Mouse (Mus musculus): ENCODE data around the gene Rpgrip1. TPM values are rescaled to one million over a fixed set of nuclear protein-coding genes. Genes with fewer than 3 reads are reported as not detected.

Rpgrip1 gene
- polyA plus RNA-seq, 1 experiment from 2014 or later = 59.8 TPM

DNA sequence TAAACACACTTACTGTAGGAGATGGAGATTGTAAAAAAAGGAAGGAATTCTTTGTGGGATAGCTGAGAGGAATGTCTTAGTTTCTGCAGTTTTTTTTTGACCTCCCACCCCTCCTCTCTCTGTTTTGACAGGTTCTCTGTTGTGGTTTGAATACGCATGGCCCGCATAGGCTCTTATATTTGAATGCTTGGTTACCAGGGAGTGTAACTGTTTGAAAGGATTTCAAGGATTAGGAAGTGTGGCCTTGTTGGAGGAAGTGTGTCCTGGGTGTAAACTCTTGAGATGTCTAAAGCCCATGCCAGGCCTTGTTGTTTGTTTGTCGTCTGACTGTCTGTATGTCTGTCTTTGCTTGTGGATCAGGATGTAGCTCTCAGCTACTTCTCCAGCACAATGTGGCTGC lies 42.1 kb downstream of the Rpgrip1 start:
- Histone ChIP-seq H3K36me3 (no peaks in the 10 kb centered on the region), H3K9ac (no peak overlapping the region), H3K4me2 (replicated peaks) (no peak overlapping the region), H3K27me3 (no peaks in the 10 kb centered on the region), H3K27ac (replicated peaks) (no peak overlapping the region), H3K4me1 (no peaks in the 10 kb centered on the region), H3K4me3 (replicated peaks) (no peak overlapping the region), H3K9me3 (replicated peaks) (no peaks in the 10 kb centered on the region)
- WGBS = 32% methylated on average over 3 of the region's 3 CpGs
- ATAC-seq (ENCODE audit: insufficient number of reproducible peaks, low FRiP score, low TSS enrichment, low read depth) = no peak

DNA sequence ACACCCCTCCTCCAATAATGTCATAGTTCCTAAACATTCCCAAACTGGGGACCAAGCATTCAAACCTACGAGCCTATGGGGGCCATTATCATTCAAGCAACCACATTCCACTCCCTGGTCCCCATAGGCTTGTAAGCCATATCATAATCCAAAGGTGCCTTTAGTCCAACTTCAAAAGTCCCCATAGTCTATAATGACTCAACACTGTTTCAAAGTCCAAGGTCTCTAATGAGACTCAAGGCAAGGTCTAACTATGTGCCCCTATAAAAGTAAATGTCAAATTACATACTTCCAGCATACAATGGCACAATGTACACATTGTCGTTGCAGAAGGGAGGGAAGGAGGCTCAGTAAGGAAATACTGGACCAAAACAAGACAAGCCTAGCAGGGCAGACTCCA lies 44.5 kb downstream of the Rpgrip1 start:
- no peak overlapping the region for H3K4me2 ChIP-seq (replicated peaks)
- 88% methylated on average over 2 of the region's 2 CpGs for WGBS
- H3K4me3 ChIP-seq (replicated peaks) = no peak overlapping the region
- H3K27ac ChIP-seq (replicated peaks) = no peak overlapping the region
- H3K9me3 ChIP-seq (replicated peaks) = no peaks in the 10 kb centered on the region
- no peak overlapping the region for H3K9ac ChIP-seq
- no peaks in the 10 kb centered on the region for H3K27me3 ChIP-seq
- no peaks in the 10 kb centered on the region for H3K4me1 ChIP-seq
- no peak for ATAC-seq (ENCODE audit: insufficient number of reproducible peaks, low FRiP score, low TSS enrichment, low read depth)
- H3K36me3 ChIP-seq = peaks cover 20% of the 10 kb centered on the region

DNA sequence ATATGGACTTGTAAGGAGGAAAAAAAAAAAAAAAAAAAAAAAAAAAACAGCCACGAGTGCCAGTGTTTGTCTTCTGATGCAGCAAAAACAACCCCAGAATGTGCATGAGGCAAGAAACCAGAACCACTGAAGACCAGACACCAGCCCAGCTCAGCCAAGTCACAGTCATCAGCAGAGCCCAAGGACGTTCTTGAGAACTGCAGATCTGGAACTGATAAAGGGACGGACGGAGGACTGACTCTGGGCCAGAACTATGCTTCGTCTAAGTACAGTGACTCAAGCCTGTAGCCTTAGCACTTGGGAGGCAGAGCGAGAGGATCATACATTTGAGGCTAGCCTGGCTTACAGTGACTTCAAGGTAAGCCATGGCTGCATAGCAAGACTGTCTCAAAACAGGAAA lies 50.4 kb downstream of the Rpgrip1 start:
- peaks cover 71% of the 10 kb centered on the region for H3K36me3 ChIP-seq
- H3K4me1 ChIP-seq = no peaks in the 10 kb centered on the region
- H3K4me2 ChIP-seq (replicated peaks) = no peak overlapping the region
- no peak overlapping the region for H3K9ac ChIP-seq
- 76% methylated on average over 6 of the region's 6 CpGs for WGBS
- no peak overlapping the region for H3K4me3 ChIP-seq (replicated peaks)
- ATAC-seq (ENCODE audit: insufficient number of reproducible peaks, low FRiP score, low TSS enrichment, low read depth) = no peak
- no peak overlapping the region for H3K27ac ChIP-seq (replicated peaks)
- H3K9me3 ChIP-seq (replicated peaks) = no peaks in the 10 kb centered on the region
- no peaks in the 10 kb centered on the region for H3K27me3 ChIP-seq

DNA sequence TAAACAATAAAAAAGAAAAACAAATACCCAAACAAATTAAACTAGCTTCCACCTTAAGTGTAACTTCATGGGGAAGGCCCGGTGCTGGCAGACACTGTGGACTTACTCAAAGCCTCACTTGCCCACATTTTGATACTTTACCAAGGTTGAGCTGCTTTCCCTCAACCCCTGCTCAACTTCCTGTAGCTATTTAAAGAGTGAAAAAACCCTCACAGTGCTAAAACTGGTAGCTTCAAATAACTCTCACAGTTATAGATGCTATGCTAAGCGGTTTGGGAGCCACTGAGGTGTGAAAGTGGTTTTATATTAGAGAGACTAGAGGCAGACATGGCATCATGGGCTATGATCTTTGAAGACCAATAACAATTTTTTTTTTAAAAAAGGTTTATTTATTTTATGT lies 56.1 kb downstream of the Rpgrip1 start:
- Histone ChIP-seq H3K9ac (no peak overlapping the region), H3K9me3 (replicated peaks) (no peaks in the 10 kb centered on the region), H3K4me3 (replicated peaks) (no peak overlapping the region), H3K27me3 (no peaks in the 10 kb centered on the region), H3K4me2 (replicated peaks) (no peak overlapping the region), H3K36me3 (peaks cover 60% of the 10 kb centered on the region), H3K27ac (replicated peaks) (no peak overlapping the region), H3K4me1 (no peaks in the 10 kb centered on the region)
- 88% methylated on average over 2 of the region's 2 CpGs for WGBS
- no peak for ATAC-seq (ENCODE audit: insufficient number of reproducible peaks, low FRiP score, low TSS enrichment, low read depth)

DNA sequence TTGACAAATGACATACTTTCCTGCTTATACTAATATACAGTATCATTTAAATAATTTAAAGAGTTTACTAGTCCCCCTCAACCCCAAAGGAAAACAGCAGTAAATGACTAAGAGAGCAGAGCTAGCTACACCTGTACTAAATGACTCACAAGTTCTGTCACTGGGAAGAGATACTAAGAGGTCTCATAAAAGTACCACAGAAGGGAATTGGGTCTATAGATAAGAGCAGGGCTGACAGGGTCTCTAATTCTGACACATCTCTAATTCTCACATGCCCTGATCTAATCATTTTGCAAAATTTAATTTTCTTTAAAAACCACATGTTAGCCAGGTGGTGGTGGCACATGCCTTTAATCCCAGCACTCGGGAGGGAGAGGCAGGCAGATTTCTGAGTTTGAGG lies 78.3 kb downstream of the Rpgrip1 start:
- H3K4me1 ChIP-seq = no peaks in the 10 kb centered on the region
- H3K27ac ChIP-seq (replicated peaks) = no peak overlapping the region
- H3K4me2 ChIP-seq (replicated peaks) = no peak overlapping the region
- H3K4me3 ChIP-seq (replicated peaks) = no peak overlapping the region
- H3K9ac ChIP-seq = no peak overlapping the region
- peaks cover 10% of the 10 kb centered on the region; the same call in 1 of the 2 replicates for H3K36me3 ChIP-seq
- WGBS = 71% methylated on average over 1 of the region's 1 CpGs
- H3K27me3 ChIP-seq = no peaks in the 10 kb centered on the region
- H3K9me3 ChIP-seq (replicated peaks) = no peaks in the 10 kb centered on the region
- no peak for ATAC-seq (ENCODE audit: insufficient number of reproducible peaks, low FRiP score, low TSS enrichment, low read depth)

DNA sequence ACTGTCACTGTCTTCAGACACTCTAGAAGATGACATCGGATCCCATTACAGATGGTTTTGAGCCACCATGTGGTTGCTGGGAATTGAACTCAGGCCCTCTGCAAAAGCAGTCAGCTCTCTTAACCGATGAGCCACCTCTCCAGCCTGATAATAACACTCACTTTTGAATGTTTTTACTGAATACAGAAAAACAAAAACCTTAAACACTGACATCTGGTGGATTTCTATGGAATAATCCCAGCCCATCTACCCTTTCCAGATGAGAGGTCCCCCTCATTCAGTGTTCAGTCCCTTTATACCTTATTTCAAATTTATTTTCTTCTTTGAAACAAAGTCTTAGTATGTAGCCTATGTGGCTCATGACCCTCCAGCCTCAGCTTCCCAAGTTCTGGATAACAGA lies 79.0 kb downstream of the Rpgrip1 start:
- Histone ChIP-seq H3K4me2 (replicated peaks) (no peak overlapping the region), H3K36me3 (peaks cover 10% of the 10 kb centered on the region; the same call in 1 of the 2 replicates), H3K27ac (replicated peaks) (no peak overlapping the region), H3K4me1 (no peaks in the 10 kb centered on the region), H3K4me3 (replicated peaks) (no peak overlapping the region), H3K27me3 (no peaks in the 10 kb centered on the region), H3K9me3 (replicated peaks) (no peaks in the 10 kb centered on the region), H3K9ac (no peak overlapping the region)
- 70% methylated on average over 2 of the region's 2 CpGs for whole genome bisulfite sequencing
- no peak for ATAC-seq (ENCODE audit: insufficient number of reproducible peaks, low FRiP score, low TSS enrichment, low read depth)

DNA sequence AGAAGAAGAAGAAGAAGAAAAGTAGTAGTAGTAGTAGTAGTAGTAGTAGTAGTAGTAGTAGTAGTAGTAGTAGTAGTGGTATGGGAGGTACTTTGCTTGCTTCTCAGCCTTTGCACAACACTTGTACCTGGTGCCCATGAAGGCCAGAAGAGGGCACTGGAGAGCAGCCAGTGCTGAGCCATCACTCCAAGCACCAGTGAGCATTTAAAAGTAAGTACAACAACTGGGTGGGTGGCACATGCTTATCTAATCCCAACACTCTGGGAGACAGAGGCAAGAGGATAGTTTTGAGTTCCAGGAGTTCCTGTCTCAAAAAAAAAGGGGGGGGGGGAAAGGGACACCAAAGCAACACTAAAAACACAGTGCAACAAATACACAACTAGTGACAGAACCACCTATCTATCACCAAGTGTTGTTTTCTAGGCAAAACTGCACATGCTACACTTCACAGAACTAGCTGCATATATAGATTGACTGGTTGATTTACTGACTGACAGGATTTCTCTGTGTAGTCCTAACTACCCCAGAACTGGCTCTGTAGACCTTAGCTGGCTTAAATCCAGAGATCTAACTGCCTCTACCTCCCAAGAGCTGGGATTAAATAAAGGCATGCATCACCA lies 80.3 kb downstream of the Rpgrip1 start:
- Histone ChIP-seq H3K4me2 (replicated peaks) (no peak overlapping the region), H3K4me3 (replicated peaks) (no peak overlapping the region), H3K36me3 (peaks cover 10% of the 10 kb centered on the region; the same call in 1 of the 2 replicates), H3K27ac (replicated peaks) (no peak overlapping the region), H3K9ac (no peak overlapping the region), H3K4me1 (0 out of 2 replicates have a peak, but pooled peaks cover 6% of the 10 kb centered on the region), H3K27me3 (no peaks in the 10 kb centered on the region), H3K9me3 (replicated peaks) (no peaks in the 10 kb centered on the region)
- ATAC-seq (ENCODE audit: insufficient number of reproducible peaks, low FRiP score, low TSS enrichment, low read depth) = no peak

DNA sequence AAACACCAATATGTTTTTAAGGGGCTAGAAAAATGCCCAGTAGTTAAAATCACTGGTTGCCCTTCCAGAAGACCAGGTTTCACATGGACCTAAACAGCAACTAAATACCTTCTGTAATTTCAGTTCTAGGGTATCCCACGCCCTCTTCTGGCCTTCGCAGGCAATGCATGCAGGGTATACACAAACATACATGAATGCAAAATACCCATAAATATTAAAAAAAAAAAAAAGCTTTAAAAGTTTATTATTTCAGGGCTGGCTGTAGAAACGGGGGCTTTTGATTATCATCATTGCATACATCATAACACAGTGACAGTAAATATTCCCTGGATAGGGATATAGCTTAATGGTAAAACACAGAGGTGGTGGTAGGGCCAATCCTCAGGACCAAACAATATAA lies 85.2 kb downstream of the Rpgrip1 start:
- peaks cover 13% of the 10 kb centered on the region for H3K4me1 ChIP-seq
- 10% methylated on average over 3 of the region's 3 CpGs for WGBS

DNA sequence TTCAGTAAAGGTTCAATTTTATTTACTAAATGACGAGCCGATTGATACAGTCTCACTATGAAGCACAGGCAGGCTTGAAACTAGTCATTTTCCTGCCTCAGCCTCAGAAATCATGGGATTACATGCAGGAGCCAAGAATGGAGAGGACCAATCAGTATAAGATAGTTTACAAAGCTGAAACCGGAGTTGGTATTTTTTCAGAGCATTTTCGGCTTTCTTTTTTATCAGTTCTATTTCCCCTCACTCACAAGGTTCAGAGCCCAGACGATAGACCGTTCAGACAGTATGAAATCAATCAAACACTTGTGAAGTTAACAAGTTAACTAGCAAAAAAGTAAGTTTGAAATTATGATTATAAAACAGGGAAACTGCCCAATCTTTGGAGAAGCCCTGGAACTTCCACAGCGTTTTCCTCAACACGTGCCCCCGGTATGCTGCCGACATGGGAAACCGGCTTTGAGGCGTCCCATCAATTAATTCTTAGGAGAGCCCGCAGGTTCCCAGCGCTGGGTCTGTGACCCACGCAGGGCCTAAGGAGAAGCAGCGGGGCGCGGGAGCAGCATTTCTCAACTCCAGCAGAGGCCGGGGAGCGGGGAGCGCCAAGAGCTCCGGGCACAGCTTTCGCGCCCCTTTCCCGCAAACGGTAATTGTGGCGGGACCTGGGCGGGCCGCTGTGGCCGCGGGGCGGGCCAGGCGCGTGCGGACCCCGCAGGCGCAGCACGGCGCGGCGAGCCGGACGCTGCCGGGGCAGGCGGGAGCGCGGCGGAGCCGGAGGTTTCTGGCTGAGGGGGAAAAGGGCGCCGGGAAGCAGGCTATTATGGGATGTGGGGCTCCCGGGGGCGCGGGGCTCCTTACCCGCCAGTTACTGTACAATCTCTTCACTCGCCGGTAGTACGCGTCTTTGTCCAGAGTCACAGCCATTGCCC lies 86.0 kb downstream of the Rpgrip1 start:
- Histone ChIP-seq H3K9me3 (replicated peaks) (no peaks in the 10 kb centered on the region), H3K4me1 (peaks cover 13% of the 10 kb centered on the region), H3K27me3 (no peaks in the 10 kb centered on the region), H3K4me2 (replicated peaks) (peak overlapping the region; percentile 70), H3K4me3 (replicated peaks) (peak overlapping the region; percentile 86), H3K36me3 (peaks cover 32% of the 10 kb centered on the region), H3K9ac (peak overlapping the region; percentile 92), H3K27ac (replicated peaks) (peak overlapping the region; percentile 99)
- ATAC-seq (ENCODE audit: insufficient number of reproducible peaks, low FRiP score, low TSS enrichment, low read depth) = peak; percentile 75
- WGBS = under 1% methylated on average over 57 of the region's 59 CpGs

More for the DNA sequence above, 85.2 kb downstream of the Rpgrip1 start:
- Histone ChIP-seq H3K9ac (no peak overlapping the region), H3K27me3 (no peaks in the 10 kb centered on the region), H3K4me3 (replicated peaks) (peak overlapping the region; percentile 86), H3K9me3 (replicated peaks) (no peaks in the 10 kb centered on the region), H3K4me2 (replicated peaks) (peak overlapping the region; percentile 70), H3K36me3 (peaks cover 27% of the 10 kb centered on the region), H3K27ac (replicated peaks) (no peak overlapping the region)
- ATAC-seq (ENCODE audit: insufficient number of reproducible peaks, low FRiP score, low TSS enrichment, low read depth) = no peak

DNA sequence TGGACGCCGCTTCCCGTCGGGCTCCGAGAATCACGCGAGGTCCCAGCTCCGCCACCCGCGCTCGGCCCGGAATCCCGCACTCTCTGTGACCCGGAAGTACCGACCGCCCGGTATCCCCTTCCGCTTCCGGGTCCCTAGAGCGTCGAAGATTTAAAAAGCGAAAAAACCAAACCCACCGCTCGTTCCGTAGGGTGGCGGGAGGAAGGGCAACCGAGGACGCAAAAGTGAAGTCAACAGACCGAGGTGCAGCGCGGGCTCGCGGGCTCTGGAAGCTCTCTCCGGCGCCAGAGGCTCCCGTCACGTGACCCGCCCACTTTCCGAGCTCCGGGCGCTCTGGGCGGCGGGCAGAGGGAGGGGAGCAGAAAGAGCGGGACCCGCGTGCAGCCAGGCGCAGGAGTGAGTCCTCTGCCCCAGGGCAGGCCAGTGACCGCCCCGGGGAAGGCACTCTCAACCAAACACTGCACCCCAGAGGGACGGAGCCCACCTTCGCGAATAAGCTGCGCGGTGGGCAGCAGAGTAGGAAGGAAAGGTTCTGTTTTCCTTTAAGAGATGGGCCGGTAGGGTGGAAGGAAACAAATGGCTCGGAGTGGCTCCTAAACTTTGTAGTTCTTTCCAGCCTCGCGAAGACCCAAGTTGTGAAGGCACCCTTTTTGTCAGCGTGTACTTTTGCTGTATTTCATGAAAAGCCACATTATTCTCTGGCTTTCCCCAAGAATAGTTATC lies 86.8 kb downstream of the Rpgrip1 start, which contains the start of gene Supt16:
Gene Supt16 (minus strand): TSS at position 261 of the 723 bp plus-strand sequence.
- WGBS = under 1% methylated on average over 59 of the region's 59 CpGs

DNA sequence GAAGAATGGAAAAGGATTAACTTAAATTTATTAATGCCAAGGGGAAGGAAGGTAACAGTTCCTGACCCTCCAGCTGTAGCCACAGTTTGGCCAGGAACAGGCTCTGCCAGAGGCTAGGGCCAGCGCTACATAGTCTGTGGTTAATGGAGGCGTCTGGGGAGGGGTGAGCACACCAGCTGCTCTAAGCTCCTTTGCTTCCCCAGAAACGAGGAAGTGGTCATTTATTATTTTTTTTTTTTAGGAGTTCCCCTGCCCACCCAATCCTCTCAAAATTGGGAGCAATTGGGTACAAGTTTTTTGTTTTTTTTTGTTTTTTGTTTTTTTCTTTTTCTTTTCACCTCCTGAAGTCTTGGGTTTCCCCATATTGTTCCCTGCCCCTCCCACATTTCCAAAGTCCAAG lies 87.6 kb downstream of the Rpgrip1 start:
- Histone ChIP-seq H3K4me2 (replicated peaks) (peak overlapping the region; percentile 70), H3K27ac (replicated peaks) (0 out of 2 replicates have a peak overlapping the region, but pooled peaks have one; percentile 22), H3K4me3 (replicated peaks) (peak overlapping the region; percentile 86), H3K36me3 (peaks cover 34% of the 10 kb centered on the region), H3K4me1 (peaks cover 13% of the 10 kb centered on the region), H3K9me3 (replicated peaks) (no peaks in the 10 kb centered on the region), H3K9ac (0 out of 2 replicates have a peak overlapping the region, but pooled peaks have one; percentile 33), H3K27me3 (no peaks in the 10 kb centered on the region)
- ATAC-seq (ENCODE audit: insufficient number of reproducible peaks, low FRiP score, low TSS enrichment, low read depth) = no peak
- 13% methylated on average over 3 of the region's 3 CpGs for WGBS

More for the DNA sequence above, 86.8 kb downstream of the Rpgrip1 start, which contains the start of gene Supt16:
- peak within 1 kb of the TSS; percentile 99 for H3K27ac ChIP-seq (replicated peaks)
- no peaks in the 10 kb centered on the region for H3K27me3 ChIP-seq
- peak within 1 kb of the TSS; percentile 92 for H3K9ac ChIP-seq
- H3K36me3 ChIP-seq = peaks cover 33% of the 10 kb centered on the region
- ATAC-seq (ENCODE audit: insufficient number of reproducible peaks, low FRiP score, low TSS enrichment, low read depth) = peak; percentile 94
- H3K4me2 ChIP-seq (replicated peaks) = peak within 1 kb of the TSS; percentile 70
- peaks cover 13% of the 10 kb centered on the region for H3K4me1 ChIP-seq
- H3K4me3 ChIP-seq (replicated peaks) = peak within 1 kb of the TSS; percentile 86
- H3K9me3 ChIP-seq (replicated peaks) = no peaks in the 10 kb centered on the region

Data from embryonic facial prominence, embryonic 15.5 days (tissue).